Mouse (Mus musculus): ENCODE data around the gene Gm6169. TPM values are rescaled to one million over a fixed set of nuclear protein-coding genes. Genes with fewer than 3 reads are reported as not detected.
A peak's percentile ranks its signal among the peaks of the same experiment; 100 is the strongest.
"Not testable (repeated sequence)": the region's sequence is repeated elsewhere in the genome, so short reads cannot be mapped to it uniquely, and the experiment has no call there.

Gene Gm6169
- total RNA-seq (2021): 1 to 10 TPM in 1 of 2 experiments, not detected in 1; 5.9 TPM
- long read RNA-seq, experiment 1: 0 reads
- long read RNA-seq, experiment 2, partial matches to known transcripts: 0 of 4 reads
- long read RNA-seq, experiment 2, other reads (novel, unspliced or antisense): 0 of 4 reads

GRCm38 (mm10) chr13:97099187-97099852 is at the start of gene Gm6169:
Gene Gm6169, minus strand, starts transcription at chr13:97099237.
- no peak for DNase-seq (ENCODE audit: low spot score)

- DNase-seq (ENCODE audit: low spot score): peak; percentile 23
Observed at GRCm38 (mm10) chr13:97145834-97146233, 46.8 kb upstream of the Gm6169 start.

- no peak for DNase-seq (ENCODE audit: low spot score)
Observed at GRCm38 (mm10) chr13:97142321-97142720, 43.3 kb upstream of the Gm6169 start.

DNA sequence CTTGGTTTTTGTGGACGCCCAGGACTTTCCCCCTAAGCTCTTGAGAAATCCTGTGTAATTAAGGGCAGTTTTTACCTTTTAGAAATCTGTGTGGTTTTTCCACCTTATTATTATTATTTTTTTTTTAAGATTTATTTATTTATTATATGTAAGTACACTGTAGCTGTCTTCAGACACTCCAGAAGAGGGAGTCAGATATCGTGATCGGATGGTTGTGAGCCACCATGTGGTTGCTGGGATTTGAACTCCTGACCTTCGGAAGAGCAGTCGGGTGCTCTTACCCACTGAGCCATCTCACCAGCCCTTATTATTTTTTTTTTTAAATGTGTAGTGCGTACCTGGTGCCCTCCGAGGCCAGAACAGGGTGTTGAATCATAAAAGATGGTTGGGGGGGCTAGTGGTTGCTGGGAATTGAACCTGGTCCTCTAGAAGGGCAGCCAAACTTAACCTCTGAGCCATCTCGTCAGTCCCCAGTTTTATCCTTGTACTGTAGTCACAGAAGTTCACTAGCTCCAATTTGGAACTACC is 39.4 kb upstream of the Gm6169 start:
- not testable (repeated sequence) for DNase-seq (ENCODE audit: low spot score)

- peak; percentile 91 for DNase-seq (ENCODE audit: low spot score)
Observed at GRCm38 (mm10) chr13:97137466-97138400, 38.7 kb upstream of the Gm6169 start, which contains the start of the genes Gfm2 and Nsa2. Gene Gfm2, plus strand, starts transcription at chr13:97137937. Gene Nsa2, minus strand, starts transcription at chr13:97137937.

DNA sequence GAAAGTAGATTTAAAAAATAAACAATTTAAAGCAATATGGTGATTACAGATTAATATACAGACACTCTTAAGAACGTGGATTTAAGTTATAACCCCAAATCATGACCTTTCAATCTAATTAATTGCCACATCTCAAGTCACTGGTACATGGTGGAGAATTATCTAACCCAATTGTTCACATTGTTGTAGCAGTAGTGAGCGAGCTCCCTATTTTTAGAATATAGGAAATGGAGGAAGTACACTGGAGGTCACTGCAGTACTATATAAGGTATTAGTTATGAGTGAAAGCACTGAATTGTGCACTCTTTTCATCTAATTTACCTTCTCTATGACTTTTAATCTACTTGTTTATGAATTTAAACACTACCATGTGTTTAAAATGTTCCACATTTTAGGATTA is 31.4 kb upstream of the Gm6169 start:
- DNase-seq (ENCODE audit: low spot score): not testable (repeated sequence)

DNA sequence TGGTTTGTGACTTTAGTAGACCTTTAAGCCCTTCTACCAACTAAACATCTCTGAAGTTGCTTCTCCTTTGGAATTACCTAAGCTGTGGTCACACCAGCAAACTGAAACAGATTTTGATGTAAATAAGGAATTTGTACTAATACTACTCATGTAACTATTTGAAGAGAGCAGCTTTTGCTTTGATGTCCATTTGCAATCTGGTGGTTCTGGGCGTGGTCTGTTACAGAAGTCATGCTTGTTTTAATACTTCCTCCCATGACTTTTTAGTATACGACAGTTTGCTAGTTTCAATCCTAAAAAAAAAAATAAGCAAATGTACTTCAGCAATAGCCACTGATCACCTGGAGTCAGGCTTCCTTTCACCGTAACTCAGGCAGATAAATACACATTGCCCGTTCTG is 30.6 kb upstream of the Gm6169 start:
- DNase-seq (ENCODE audit: low spot score): not testable (repeated sequence)

GRCm38 (mm10) chr13:97121341-97121740 is 22.3 kb upstream of the Gm6169 start:
- DNase-seq (ENCODE audit: low spot score): no peak

DNA sequence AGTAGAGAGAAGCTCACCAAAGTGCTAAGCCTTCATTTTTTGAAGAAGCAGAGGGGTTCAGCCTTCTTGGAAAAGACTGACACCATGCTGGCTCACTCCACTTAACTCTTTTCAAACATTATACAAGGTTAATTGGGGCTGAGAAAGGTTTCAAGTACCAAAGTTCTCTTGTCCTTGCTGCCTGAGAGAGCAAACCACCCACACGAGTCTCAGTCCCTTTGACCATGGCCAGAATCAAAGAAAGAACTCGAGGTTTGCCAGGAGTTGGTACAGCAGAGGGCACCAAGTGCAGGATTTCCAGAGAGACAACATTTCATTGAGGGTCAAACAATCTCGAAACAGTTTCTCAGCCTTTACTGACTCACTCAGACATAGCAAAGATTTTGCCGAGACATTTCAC is 10.0 kb upstream of the Gm6169 start:
- DNase-seq (ENCODE audit: low spot score): no peak

DNA sequence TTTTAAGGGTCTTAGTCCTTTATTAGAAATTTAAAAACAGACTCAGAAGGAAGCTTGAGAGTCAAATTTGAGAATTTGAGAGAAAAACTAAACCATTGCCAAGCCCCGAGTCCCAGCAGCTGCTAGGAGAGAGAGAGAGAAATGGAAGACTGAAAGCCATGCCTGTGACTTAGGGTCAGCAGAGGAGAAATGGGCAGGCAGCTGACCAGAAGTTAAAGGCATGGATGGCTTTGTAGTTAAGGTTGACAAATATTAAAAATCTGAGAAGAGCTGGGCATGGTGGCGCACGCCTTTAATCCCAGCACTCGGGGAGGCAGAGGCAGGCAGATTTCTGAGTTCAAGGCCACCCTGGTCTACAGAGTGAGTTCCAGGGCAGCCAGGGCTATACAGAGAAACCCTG is 8.7 kb upstream of the Gm6169 start:
- DNase-seq (ENCODE audit: low spot score): not testable (repeated sequence)

GRCm38 (mm10) chr13:97104996-97105395 is 6.0 kb upstream of the Gm6169 start:
- DNase-seq (ENCODE audit: low spot score): no peak

DNA sequence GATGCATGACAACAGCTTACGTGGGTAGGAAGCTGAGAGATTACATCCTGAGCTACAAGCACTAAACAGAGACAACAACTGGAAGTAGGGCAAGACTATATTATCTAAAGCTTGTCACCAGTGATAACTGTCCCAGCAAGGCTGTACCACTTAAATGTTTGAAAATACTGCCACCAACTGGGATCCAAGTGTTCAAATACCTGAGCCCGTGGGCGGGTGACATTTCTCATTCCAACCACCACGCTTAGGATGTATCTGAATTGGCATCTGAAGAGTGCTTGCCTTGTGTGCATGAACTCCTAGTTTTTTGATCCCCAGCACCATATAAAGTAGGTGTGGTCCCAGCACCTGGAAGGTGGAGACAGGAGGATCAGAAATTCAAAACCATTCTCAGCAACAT is 3.3 kb downstream of the Gm6169 start:
- DNase-seq (ENCODE audit: low spot score): no peak

GRCm38 (mm10) chr13:97088183-97088582 is 10.9 kb downstream of the Gm6169 start:
- no peak for DNase-seq (ENCODE audit: low spot score)

DNA sequence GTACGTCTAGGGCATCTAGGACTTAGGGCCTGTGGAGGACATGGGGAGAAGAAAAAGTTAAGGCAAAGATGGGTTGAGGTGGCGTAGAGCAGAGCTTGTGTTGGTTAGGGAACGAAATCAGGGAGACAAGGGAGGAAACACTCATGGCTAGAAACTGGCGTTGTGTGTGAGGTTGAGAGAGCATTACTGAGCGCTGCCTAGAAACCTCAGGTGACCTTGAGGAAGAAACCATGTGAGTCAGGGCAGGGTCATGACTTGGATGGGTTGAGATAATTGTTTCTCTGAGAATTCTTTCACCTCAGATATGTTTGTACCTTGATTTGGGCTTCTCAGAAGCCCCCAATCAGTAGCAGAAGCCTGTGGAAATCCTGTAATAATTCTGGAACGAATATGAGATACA is 11.6 kb downstream of the Gm6169 start:
- DNase-seq (ENCODE audit: low spot score): no peak

GRCm38 (mm10) chr13:97086316-97086715 is 12.7 kb downstream of the Gm6169 start:
- DNase-seq (ENCODE audit: low spot score): no peak

DNA sequence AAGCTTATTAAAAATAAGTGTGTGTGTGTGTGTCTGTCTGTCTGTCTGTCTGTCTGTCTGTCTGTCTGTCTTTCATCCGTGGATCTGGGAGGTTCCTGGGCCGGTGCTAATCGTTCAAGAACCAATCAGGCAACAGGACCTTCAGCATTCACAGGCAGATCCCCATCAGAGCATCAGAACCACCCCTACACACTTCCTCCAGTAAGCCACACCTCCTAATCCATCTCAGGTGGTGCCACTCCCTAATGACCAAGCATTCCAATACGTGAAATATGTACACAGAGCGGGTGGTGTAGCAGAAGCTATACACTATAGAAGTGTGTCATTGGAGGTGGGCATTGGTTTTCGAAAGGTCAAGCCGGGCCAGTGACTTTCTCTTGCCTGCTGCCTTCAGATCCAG is 16.6 kb downstream of the Gm6169 start:
- DNase-seq (ENCODE audit: low spot score): no peak

DNA sequence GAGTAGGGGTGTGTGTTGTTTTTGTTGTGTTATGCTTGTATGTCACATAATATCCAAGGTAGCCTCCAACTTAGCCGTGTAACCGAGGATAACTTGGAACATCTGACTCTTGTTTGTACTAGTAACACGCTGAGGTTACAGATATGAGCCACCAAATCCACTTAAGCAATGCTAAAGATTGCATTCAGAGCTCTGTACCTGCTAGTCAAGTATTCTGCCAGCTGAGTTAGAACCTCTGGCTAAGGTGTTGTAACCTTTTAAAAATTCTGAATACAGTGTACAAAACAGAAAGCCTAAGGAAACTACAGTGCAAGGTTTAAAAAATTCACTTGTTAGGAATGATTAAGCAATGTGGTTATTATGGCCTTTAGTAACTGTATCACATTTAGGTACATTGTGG is 18.4 kb downstream of the Gm6169 start:
- no peak for DNase-seq (ENCODE audit: low spot score)

DNA sequence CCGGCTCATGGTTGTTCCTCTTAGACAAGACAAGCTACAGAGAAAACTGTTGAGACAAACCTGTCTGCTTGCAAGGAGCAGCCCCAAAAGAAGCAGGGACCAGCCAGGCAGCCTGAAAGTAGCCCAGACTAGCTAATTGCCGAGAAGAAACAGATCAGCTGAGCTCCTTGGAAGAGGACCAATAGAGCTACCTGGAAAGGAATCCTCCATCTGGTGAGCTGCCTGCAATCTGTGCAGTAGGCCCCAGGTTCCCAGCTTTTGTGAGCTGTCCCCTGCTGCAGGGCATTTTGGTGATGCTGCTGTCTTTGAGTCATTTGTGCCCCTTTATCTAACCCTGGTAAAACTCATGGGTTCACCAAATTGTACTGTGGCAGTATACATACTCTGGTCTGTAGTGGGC is 18.8 kb downstream of the Gm6169 start:
- DNase-seq (ENCODE audit: low spot score): no peak

DNA sequence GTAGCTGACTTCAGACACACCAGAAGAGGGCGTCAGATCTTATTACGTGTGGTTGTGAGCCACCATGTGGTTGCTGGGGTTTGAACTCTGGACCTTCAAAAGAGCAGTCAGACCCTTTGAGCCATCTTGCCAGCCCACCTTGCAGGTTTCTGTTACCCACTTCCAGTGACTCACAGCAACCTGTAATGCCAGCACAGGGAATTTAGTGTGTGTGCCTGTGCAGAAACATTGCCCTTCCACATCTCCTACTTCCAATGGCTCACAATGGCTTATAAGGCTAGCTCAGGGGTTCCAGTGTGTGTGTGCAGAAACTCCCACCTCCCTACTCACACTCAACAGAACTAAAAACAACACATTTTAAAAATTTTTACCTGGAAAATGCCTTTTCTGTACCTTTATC is 21.5 kb downstream of the Gm6169 start:
- DNase-seq (ENCODE audit: low spot score): no peak

DNA sequence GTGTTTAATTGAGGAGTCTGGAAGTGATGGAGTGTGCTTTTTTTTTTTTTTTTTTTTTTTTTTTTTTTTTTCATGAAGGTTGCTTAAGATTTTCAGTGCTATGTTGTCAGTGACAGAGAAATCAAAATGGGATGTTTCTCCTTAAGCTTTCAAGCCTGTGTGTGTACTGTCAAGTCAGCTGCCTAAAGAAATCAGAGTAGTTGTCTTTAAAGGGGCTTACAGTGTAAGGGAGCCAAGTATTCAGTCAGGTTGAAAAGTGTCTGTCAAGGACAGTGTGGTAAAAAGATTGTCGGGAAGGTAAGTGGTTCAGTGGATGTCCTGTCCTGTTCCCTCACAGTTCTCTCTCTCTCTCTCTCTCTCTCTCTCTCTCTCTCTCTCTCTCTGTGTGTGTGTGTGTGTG is 25.5 kb downstream of the Gm6169 start:
- DNase-seq (ENCODE audit: low spot score): no peak

GRCm38 (mm10) chr13:97071626-97072241 is 27.3 kb downstream of the Gm6169 start:
- DNase-seq (ENCODE audit: low spot score): no peak

Data from gastrocnemius, adult 18-20 months (tissue).